Mouse (Mus musculus) spleen, embryonic (tissue): ENCODE data around the gene Aldh16a1.
"Not testable (repeated sequence)": the region's sequence is repeated elsewhere in the genome, so short reads cannot be mapped to it uniquely, and the experiment has no call there.

ENCODE experiments used
- CTCF ChIA-PET: fragments of 350-600 bp; sonication (Branson Sonifier 250); formaldehyde crosslinking; loops from one replicate; lab custom pipeline; 2022; lab: Charles Lee

Aldh16a1 gene

GRCm38 (mm10) chr7:45137171-45138006 is 17.0 kb downstream of the Aldh16a1 start:
- CTCF ChIA-PET = interaction anchor here (0.5 to 1.5 kb wide), 5 partner anchors 30 to 1253 kb away, joined by 3 to 19 read pairs (median 3); no protein-coding TSS in a partner anchor

- CTCF ChIA-PET = interaction anchor here (0.7 to 1.5 kb wide), 3 partner anchors 14 to 59 kb away, joined by 3 to 19 read pairs (median 4); no protein-coding TSS in a partner anchor
These were observed 18.3 kb downstream of the Aldh16a1 start, which contains the start of the genes Gm45713 and Flt3l for GRCm38 (mm10) chr7:45135993-45136567. Gene Gm45713, minus strand, starts transcription at chr7:45136231. Gene Flt3l, minus strand, starts transcription at chr7:45136432.

- CTCF ChIA-PET = no interaction called here
These were observed 19.0 kb downstream of the Aldh16a1 start for GRCm38 (mm10) chr7:45135370-45135769.

GRCm38 (mm10) chr7:45134544-45135026 is 19.8 kb downstream of the Aldh16a1 start:
- CTCF ChIA-PET = no interaction called here

- CTCF ChIA-PET = interaction anchor here (0.6 kb wide), 2 partner anchors 53 to 216 kb away, joined by 3 to 4 read pairs; no protein-coding TSS in a partner anchor
These were observed 20.8 kb downstream of the Aldh16a1 start for GRCm38 (mm10) chr7:45133446-45134159.

GRCm38 (mm10) chr7:45131850-45132249 is 22.5 kb downstream of the Aldh16a1 start:
- CTCF ChIA-PET = interaction anchor here (0.7 kb wide), 1 partner anchor 46 kb away, joined by 4 read pairs; no protein-coding TSS in a partner anchor

GRCm38 (mm10) chr7:45129776-45130512 is 24.4 kb downstream of the Aldh16a1 start:
- CTCF ChIA-PET = interaction anchor here (0.8 to 0.9 kb wide), 2 partner anchors 49 to 96 kb away, joined by 3 read pairs; no protein-coding TSS in a partner anchor

- CTCF ChIA-PET = interaction anchor here (0.6 kb wide), 1 partner anchor 21 kb away, joined by 4 read pairs; no protein-coding TSS in a partner anchor
These were observed 25.1 kb downstream of the Aldh16a1 start for GRCm38 (mm10) chr7:45129318-45129717.

- CTCF ChIA-PET = interaction anchor here (0.6 kb wide), 1 partner anchor 22 kb away, joined by 4 read pairs; no protein-coding TSS in a partner anchor
These were observed 25.6 kb downstream of the Aldh16a1 start, which contains the start of gene Rpl13a for GRCm38 (mm10) chr7:45128624-45129246. Gene Rpl13a, minus strand, starts transcription at chr7:45128761.

- CTCF ChIA-PET = no interaction called here
These were observed 26.6 kb downstream of the Aldh16a1 start for GRCm38 (mm10) chr7:45127700-45128224.

- CTCF ChIA-PET = interaction anchor here (0.7 kb wide), 1 partner anchor 128 kb away, joined by 5 read pairs; no protein-coding TSS in a partner anchor
These were observed 27.3 kb downstream of the Aldh16a1 start for GRCm38 (mm10) chr7:45126844-45127699.

- CTCF ChIA-PET = interaction anchor here (0.7 kb wide), 1 partner anchor 127 kb away, joined by 5 read pairs; no protein-coding TSS in a partner anchor
These were observed 28.1 kb downstream of the Aldh16a1 start for GRCm38 (mm10) chr7:45126147-45126843.

GRCm38 (mm10) chr7:45125649-45126048 is 28.7 kb downstream of the Aldh16a1 start:
- CTCF ChIA-PET = not testable (repeated sequence)

- CTCF ChIA-PET = no interaction called here
These were observed 29.2 kb downstream of the Aldh16a1 start for GRCm38 (mm10) chr7:45125144-45125600.

- CTCF ChIA-PET = no interaction called here
These were observed 29.9 kb downstream of the Aldh16a1 start, which contains the start of gene Rps11 for GRCm38 (mm10) chr7:45124224-45125143. Gene Rps11, minus strand, starts transcription at chr7:45124439.

GRCm38 (mm10) chr7:45123186-45123570 is 31.2 kb downstream of the Aldh16a1 start:
- CTCF ChIA-PET = interaction anchor here (0.5 to 0.7 kb wide), 2 partner anchors 166 to 167 kb away, joined by 3 read pairs; no protein-coding TSS in a partner anchor
